Mouse (Mus musculus) limb, embryonic 13.5 days (tissue): ENCODE data around the gene Itga6. TPM values are rescaled to one million over a fixed set of nuclear protein-coding genes. Genes with fewer than 3 reads are reported as not detected.

ENCODE experiments used
- ATAC-seq: fragments of 200-750 bp; cut with Nextera tagmentation; 2 replicates; pipeline ENCODE4 v1.8.0; 2017; ENCODE audit warnings: low read depth, moderate number of reproducible peaks, moderate TSS enrichment; ENCODE audit not compliant: low FRiP score
- H3K27ac ChIP-seq: fragments of 300-500 bp; sonication (generic); 2 replicates; pipeline ENCODE4 v1.5.1; 2015; ENCODE audit warnings: inconsistent platforms, mild to moderate bottlenecking, moderate library complexity
- H3K27me3 ChIP-seq: fragments of 300-500 bp; sonication (generic); 2 replicates; pipeline ENCODE4 v1.6.1; 2015; ENCODE audit warnings: mild to moderate bottlenecking, inconsistent platforms
- H3K36me3 ChIP-seq: fragments of 300-500 bp; sonication (generic); 2 replicates; pipeline ENCODE4 v1.6.1; 2015; ENCODE audit warnings: inconsistent platforms, mild to moderate bottlenecking, moderate library complexity
- H3K4me1 ChIP-seq: fragments of 300-500 bp; sonication (generic); 2 replicates; pipeline ENCODE4 v1.6.1; 2015; ENCODE audit warnings: inconsistent platforms
- H3K4me2 ChIP-seq: fragments of 300-500 bp; sonication (generic); replicated peaks from 2 replicates; pipeline ENCODE4 v1.6.1; 2015; ENCODE audit warnings: inconsistent platforms, mild to moderate bottlenecking, moderate library complexity
- H3K4me3 ChIP-seq: fragments of 300-500 bp; sonication (generic); 2 replicates; pipeline ENCODE4 v1.5.1; 2015; ENCODE audit warnings: moderate library complexity, mild to moderate bottlenecking, inconsistent platforms
- H3K9ac ChIP-seq: fragments of 300-500 bp; sonication (generic); 2 replicates; pipeline ENCODE4 v1.6.1; 2015; ENCODE audit warnings: mild to moderate bottlenecking, inconsistent platforms
- H3K9me3 ChIP-seq: fragments of 300-500 bp; sonication (generic); 2 replicates; pipeline ENCODE4 v1.6.1; 2016; ENCODE audit warnings: inconsistent platforms
- WGBS: fragments of 180-500 bp; shearing (Covaris S2); methylation state at CpG from one replicate; pipeline ENCODE4 v1.1.7; 2015; 5-methylcytosine and 5-hydroxymethylcytosine counted together
- polyA plus RNA-seq: library from polyadenylated mRNA; unstranded; fragments of >200 nt; fragmentation: Nextera tagmentation; extraction: Ambion mirVana; gene quantifications from 2 replicates; pipeline ENCODE4 v1.2.1, GENCODE M21; 2015

Gene Itga6
- polyA plus RNA-seq, 1 experiment from 2014 or later: 33.9 TPM

DNA sequence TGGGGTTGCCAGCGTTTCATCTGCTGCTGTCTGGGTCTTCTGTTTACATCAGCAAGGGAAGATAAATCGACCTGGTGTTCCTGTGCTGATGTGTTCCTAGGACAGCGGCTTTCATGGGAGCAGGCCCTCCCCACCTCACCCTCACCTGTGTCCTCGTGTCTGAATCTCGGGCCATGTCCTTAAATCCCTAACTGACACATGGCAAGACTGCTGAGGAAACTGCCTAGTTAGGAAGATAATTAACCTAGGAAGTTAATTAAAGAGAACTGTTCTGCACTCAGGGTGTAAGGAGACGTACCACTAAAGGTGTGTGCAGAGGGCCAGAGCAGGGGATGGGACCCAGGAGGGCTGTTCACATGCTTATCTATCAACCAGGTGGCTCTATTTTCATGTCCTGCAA lies 48.7 kb downstream of the Itga6 start:
- no peak overlapping the region for H3K4me2 ChIP-seq

GRCm38 (mm10) chr2:71796787-71797186 lies 51.4 kb downstream of the Itga6 start:
- WGBS: 73% methylated on average over 6 of the region's 6 CpGs
- no peak for ATAC-seq
- no peak overlapping the region for H3K9ac ChIP-seq
- H3K36me3 ChIP-seq: peaks cover 5% of the 10 kb centered on the region
- H3K9me3 ChIP-seq: no peaks in the 10 kb centered on the region
- H3K27me3 ChIP-seq: no peaks in the 10 kb centered on the region
- no peak overlapping the region for H3K4me3 ChIP-seq
- no peak overlapping the region for H3K4me2 ChIP-seq
- no peak overlapping the region for H3K27ac ChIP-seq
- H3K4me1 ChIP-seq: peaks cover 12% of the 10 kb centered on the region

More for the DNA sequence above, 48.7 kb downstream of the Itga6 start:
- H3K27me3 ChIP-seq: no peaks in the 10 kb centered on the region
- H3K9me3 ChIP-seq: no peaks in the 10 kb centered on the region
- H3K27ac ChIP-seq: no peak overlapping the region
- H3K4me3 ChIP-seq: no peak overlapping the region
- no peak overlapping the region for H3K9ac ChIP-seq
- ATAC-seq: no peak
- peaks cover 11% of the 10 kb centered on the region for H3K4me1 ChIP-seq
- 42% methylated on average over 6 of the region's 6 CpGs for WGBS
- peaks cover 5% of the 10 kb centered on the region for H3K36me3 ChIP-seq

DNA sequence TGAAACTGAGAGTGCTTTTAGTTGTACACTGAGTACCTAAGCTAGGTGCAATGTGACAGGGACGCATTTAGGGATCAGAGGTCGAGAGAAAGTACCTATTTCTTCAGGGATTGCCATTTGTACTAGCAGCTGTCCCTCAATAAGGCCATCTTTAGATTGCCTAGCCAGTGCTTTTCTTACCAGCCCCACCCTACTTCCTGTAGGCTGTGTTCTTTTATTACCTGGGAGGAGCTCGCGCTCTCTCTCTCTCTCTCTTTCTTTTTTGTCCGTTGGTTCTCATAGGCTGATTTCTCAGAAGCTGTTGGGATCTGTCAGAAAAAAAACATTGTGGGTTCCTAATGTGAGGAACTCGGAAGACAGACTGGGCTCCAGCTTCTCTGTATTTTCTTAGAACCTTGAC lies 55.4 kb downstream of the Itga6 start:
- no peaks in the 10 kb centered on the region for H3K36me3 ChIP-seq
- H3K4me3 ChIP-seq: no peak overlapping the region
- no peak overlapping the region for H3K27ac ChIP-seq
- no peak overlapping the region for H3K4me2 ChIP-seq
- ATAC-seq: no peak
- no peaks in the 10 kb centered on the region for H3K9me3 ChIP-seq
- no peak overlapping the region for H3K9ac ChIP-seq
- WGBS: 58% methylated on average over 6 of the region's 6 CpGs
- H3K27me3 ChIP-seq: no peaks in the 10 kb centered on the region
- H3K4me1 ChIP-seq: peaks cover 5% of the 10 kb centered on the region; the same call in 1 of the 2 replicates

DNA sequence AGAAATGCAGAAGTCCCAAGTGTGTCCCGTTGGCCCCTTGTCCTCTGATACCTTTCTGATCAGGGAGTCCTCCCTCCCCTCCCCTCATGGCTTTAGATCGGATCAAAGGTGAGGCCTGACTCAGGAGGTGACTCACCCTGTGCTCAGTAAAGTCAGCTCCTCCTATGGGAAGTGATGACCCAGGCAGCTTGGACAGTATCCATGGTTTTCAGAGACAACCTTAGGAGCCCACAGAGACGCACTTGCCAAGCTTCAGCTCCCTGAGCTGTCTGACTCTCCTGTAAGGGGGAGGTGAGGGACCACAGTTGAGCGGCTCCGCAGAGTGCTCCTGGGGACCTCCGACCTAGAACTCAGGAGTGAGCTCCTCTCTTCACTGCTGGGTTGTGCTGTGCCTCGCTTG lies 56.3 kb downstream of the Itga6 start:
- WGBS: 76% methylated on average over 7 of the region's 7 CpGs
- Histone ChIP-seq H3K9me3 (no peaks in the 10 kb centered on the region), H3K27ac (no peak overlapping the region), H3K36me3 (no peaks in the 10 kb centered on the region), H3K4me2 (no peak overlapping the region), H3K9ac (no peak overlapping the region), H3K27me3 (no peaks in the 10 kb centered on the region), H3K4me3 (no peak overlapping the region), H3K4me1 (peaks cover 5% of the 10 kb centered on the region; the same call in 1 of the 2 replicates)
- no peak for ATAC-seq

DNA sequence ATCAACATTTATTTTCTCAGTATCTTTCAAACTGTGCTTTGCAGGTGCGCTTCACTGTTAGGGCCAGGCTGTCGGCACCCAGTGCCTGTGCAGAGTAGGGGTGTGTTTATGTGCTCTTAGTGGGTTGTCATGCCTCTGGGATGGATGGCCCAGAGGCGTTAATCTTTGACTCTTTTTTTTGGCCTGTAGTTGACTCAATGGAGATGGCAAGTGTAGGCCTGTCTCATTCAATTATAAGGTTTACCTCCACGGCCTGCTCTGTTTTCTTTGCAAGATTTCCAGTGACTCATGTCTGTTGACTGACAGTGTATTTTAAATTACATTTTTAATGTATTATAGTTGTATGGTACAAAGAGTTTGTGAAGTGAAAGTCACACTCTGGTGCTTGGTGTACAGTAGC lies 56.7 kb downstream of the Itga6 start:
- no peaks in the 10 kb centered on the region for H3K36me3 ChIP-seq
- no peak overlapping the region for H3K9ac ChIP-seq
- no peaks in the 10 kb centered on the region for H3K9me3 ChIP-seq
- ATAC-seq: no peak
- no peak overlapping the region for H3K4me2 ChIP-seq
- H3K4me1 ChIP-seq: peaks cover 5% of the 10 kb centered on the region; the same call in 1 of the 2 replicates
- no peak overlapping the region for H3K27ac ChIP-seq
- WGBS: 74% methylated on average over 4 of the region's 4 CpGs
- no peak overlapping the region for H3K4me3 ChIP-seq
- H3K27me3 ChIP-seq: no peaks in the 10 kb centered on the region

GRCm38 (mm10) chr2:71805120-71805519 lies 59.7 kb downstream of the Itga6 start:
- no peaks in the 10 kb centered on the region for H3K27me3 ChIP-seq
- no peaks in the 10 kb centered on the region for H3K36me3 ChIP-seq
- no peak overlapping the region for H3K4me3 ChIP-seq
- H3K4me2 ChIP-seq: no peak overlapping the region
- peaks cover 5% of the 10 kb centered on the region; the same call in 1 of the 2 replicates for H3K4me1 ChIP-seq
- H3K9ac ChIP-seq: no peak overlapping the region
- ATAC-seq: no peak
- no peaks in the 10 kb centered on the region for H3K9me3 ChIP-seq
- no peak overlapping the region for H3K27ac ChIP-seq
- 76% methylated on average over 7 of the region's 7 CpGs for WGBS

GRCm38 (mm10) chr2:71805611-71806567 lies 60.5 kb downstream of the Itga6 start:
- no peak for ATAC-seq
- Histone ChIP-seq H3K9ac (no peak overlapping the region), H3K36me3 (no peaks in the 10 kb centered on the region), H3K9me3 (no peaks in the 10 kb centered on the region), H3K4me3 (no peak overlapping the region), H3K4me2 (no peak overlapping the region), H3K27me3 (no peaks in the 10 kb centered on the region), H3K4me1 (peaks cover 5% of the 10 kb centered on the region; the same call in 1 of the 2 replicates), H3K27ac (no peak overlapping the region)
- 64% methylated on average over 11 of the region's 11 CpGs for WGBS

DNA sequence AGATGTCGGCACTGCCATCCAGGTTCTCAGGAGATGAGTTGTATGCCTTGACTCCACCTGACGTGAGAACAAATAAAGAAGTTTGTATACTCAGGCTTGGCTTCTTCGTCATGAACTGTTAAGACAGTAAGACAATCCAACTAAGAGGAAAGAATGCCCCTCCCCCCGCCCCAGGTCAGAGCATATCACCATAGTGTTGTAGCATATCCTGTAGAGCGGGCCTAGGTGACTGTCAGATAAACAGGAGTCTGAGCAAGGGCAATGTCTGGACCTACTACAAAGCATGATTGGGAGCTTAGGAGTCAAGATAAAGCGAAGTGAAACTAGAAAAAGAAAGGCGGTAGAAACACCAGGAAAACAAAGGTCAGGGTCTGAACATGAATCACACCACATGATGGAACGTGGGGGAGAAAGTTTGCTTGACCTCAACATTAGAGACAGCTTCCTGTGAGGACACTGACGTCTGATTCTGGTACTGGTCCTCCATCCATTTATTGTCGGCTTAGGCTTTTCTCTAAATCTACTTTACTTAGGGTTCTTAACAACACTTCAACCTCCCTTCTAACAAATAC lies 64.0 kb downstream of the Itga6 start:
- no peak overlapping the region for H3K4me3 ChIP-seq
- peaks cover 12% of the 10 kb centered on the region for H3K4me1 ChIP-seq
- WGBS: 83% methylated on average over 10 of the region's 10 CpGs
- no peak overlapping the region for H3K4me2 ChIP-seq
- no peak overlapping the region for H3K27ac ChIP-seq
- no peaks in the 10 kb centered on the region for H3K36me3 ChIP-seq
- no peak for ATAC-seq
- H3K9ac ChIP-seq: no peak overlapping the region
- H3K9me3 ChIP-seq: no peaks in the 10 kb centered on the region
- H3K27me3 ChIP-seq: no peaks in the 10 kb centered on the region

- Histone ChIP-seq H3K4me2 (no peak overlapping the region), H3K27me3 (no peaks in the 10 kb centered on the region), H3K4me3 (no peak overlapping the region), H3K36me3 (no peaks in the 10 kb centered on the region), H3K9me3 (no peaks in the 10 kb centered on the region), H3K27ac (no peak overlapping the region), H3K4me1 (peaks cover 16% of the 10 kb centered on the region), H3K9ac (no peak overlapping the region)
- 94% methylated on average over 11 of the region's 11 CpGs for WGBS
- ATAC-seq: no peak
Observed at GRCm38 (mm10) chr2:71810010-71810409, 64.6 kb downstream of the Itga6 start.

- WGBS: 61% methylated on average over 6 of the region's 6 CpGs
- Histone ChIP-seq H3K4me2 (no peak overlapping the region), H3K4me1 (peaks cover 21% of the 10 kb centered on the region), H3K27me3 (no peaks in the 10 kb centered on the region), H3K27ac (no peak overlapping the region), H3K9ac (no peak overlapping the region), H3K4me3 (no peak overlapping the region), H3K9me3 (no peaks in the 10 kb centered on the region), H3K36me3 (no peaks in the 10 kb centered on the region)
- ATAC-seq: no peak
Observed at GRCm38 (mm10) chr2:71810906-71811305, 65.5 kb downstream of the Itga6 start.

- peaks cover 30% of the 10 kb centered on the region for H3K4me1 ChIP-seq
- WGBS: 44% methylated on average over 12 of the region's 12 CpGs
- H3K4me3 ChIP-seq: no peak overlapping the region
- no peaks in the 10 kb centered on the region for H3K9me3 ChIP-seq
- no peak for ATAC-seq
- no peak overlapping the region for H3K4me2 ChIP-seq
- no peak overlapping the region for H3K27ac ChIP-seq
- no peaks in the 10 kb centered on the region for H3K27me3 ChIP-seq
- no peaks in the 10 kb centered on the region for H3K36me3 ChIP-seq
- no peak overlapping the region for H3K9ac ChIP-seq
Observed at GRCm38 (mm10) chr2:71812221-71813021, 67.0 kb downstream of the Itga6 start.

- Histone ChIP-seq H3K9ac (no peak overlapping the region), H3K9me3 (no peaks in the 10 kb centered on the region), H3K27ac (no peak overlapping the region), H3K36me3 (no peaks in the 10 kb centered on the region), H3K4me1 (peaks cover 33% of the 10 kb centered on the region), H3K4me3 (no peak overlapping the region), H3K27me3 (no peaks in the 10 kb centered on the region), H3K4me2 (no peak overlapping the region)
- ATAC-seq: no peak
- 84% methylated on average over 8 of the region's 9 CpGs for WGBS
Observed at GRCm38 (mm10) chr2:71813022-71813358, 67.6 kb downstream of the Itga6 start.
